Mouse (Mus musculus) heart, postnatal 0 days (tissue): Measurements from ENCODE around the gene Fnbp1. TPM values are rescaled to one million over a fixed set of nuclear protein-coding genes. Genes with fewer than 3 reads are reported as not detected.
"Not testable (repeated sequence)": the region's sequence is repeated elsewhere in the genome, so short reads cannot be mapped to it uniquely, and the experiment has no call there.

Experiments
- ATAC-seq: fragments of 200-750 bp; cut with Nextera tagmentation; 2 replicates; pipeline ENCODE4 v1.8.0; 2017; ENCODE audit warnings: low read depth, moderate number of reproducible peaks, moderate library complexity; ENCODE audit not compliant: insufficient read depth
- DNase-seq: peaks from one replicate; pipeline ENCODE4 v3.0.0-alpha.2; 2016; ENCODE audit warnings: low spot score
- H3K27ac ChIP-seq: fragments of 300-500 bp; sonication (generic); 2 replicates; pipeline ENCODE4 v1.5.1; 2014; ENCODE audit warnings: low read depth, mild to moderate bottlenecking
- H3K27me3 ChIP-seq: fragments of 300-500 bp; sonication (generic); 2 replicates; pipeline ENCODE4 v1.6.1; 2014; ENCODE audit warnings: low read length, mixed read lengths; ENCODE audit not compliant: control insufficient read depth, insufficient read depth
- H3K36me3 ChIP-seq: fragments of 300-500 bp; sonication (generic); replicated peaks from 2 replicates; pipeline ENCODE4 v1.6.1; 2014; ENCODE audit warnings: low read length, mixed read lengths; ENCODE audit not compliant: control insufficient read depth, insufficient read depth
- H3K4me1 ChIP-seq: fragments of 300-500 bp; sonication (generic); 2 replicates; pipeline ENCODE4 v1.6.1; 2014; ENCODE audit warnings: antibody characterized with exemption; ENCODE audit not compliant: control insufficient read depth, insufficient read depth
- H3K4me2 ChIP-seq: fragments of 300-500 bp; sonication (generic); 2 replicates; pipeline ENCODE4 v1.6.1; 2014; ENCODE audit warnings: low read depth, mild to moderate bottlenecking, low read length, moderate library complexity
- H3K4me3 ChIP-seq: fragments of 300-500 bp; sonication (generic); 2 replicates; pipeline ENCODE4 v1.5.1; 2014; ENCODE audit warnings: low read depth, low read length
- H3K9ac ChIP-seq: fragments of 300-500 bp; sonication (generic); replicated peaks from 2 replicates; pipeline ENCODE4 v1.6.1; 2014; ENCODE audit warnings: low read depth, low read length, mixed read lengths
- H3K9me3 ChIP-seq: fragments of 300-500 bp; sonication (generic); replicated peaks from 2 replicates; pipeline ENCODE4 v1.6.1; 2016; ENCODE audit warnings: low read length; ENCODE audit not compliant: control insufficient read depth
- CTCF ChIP-seq: IDR thresholded peaks from 2 replicates; pipeline ENCODE4 v1.5.1; 2016; ENCODE audit warnings: antibody characterized with exemption, control low read depth, low read depth
- EP300 ChIP-seq: IDR thresholded peaks from 2 replicates; pipeline ENCODE4 v1.6.1; 2016; ENCODE audit warnings: antibody characterized with exemption, low read depth
- WGBS: fragments of 180-500 bp; shearing (Covaris S2); extraction: QIAGEN DNeasy Blood & Tissue Kit; methylation state at CpG from one replicate; pipeline ENCODE4 v1.1.7; 2014; 5-methylcytosine and 5-hydroxymethylcytosine counted together
- polyA plus RNA-seq: library from polyadenylated mRNA; unstranded; fragments of >200 nt; fragmentation: Nextera tagmentation; extraction: Ambion mirVana; gene quantifications from 2 replicates; pipeline ENCODE4 v1.2.1, GENCODE M21; 2015
- total RNA-seq: library from RNA; depleted of rRNA; stranded (reverse); fragments of >200 nt; gene quantifications from 2 replicates; pipeline ENCODE4 v1.2.3, GENCODE M21; 2014; ENCODE audit warnings: low replicate concordance

The Fnbp1 gene
- total and polyA plus RNA-seq, 2 experiments from 2014 or later = 6.4 to 11.4 TPM

DNA sequence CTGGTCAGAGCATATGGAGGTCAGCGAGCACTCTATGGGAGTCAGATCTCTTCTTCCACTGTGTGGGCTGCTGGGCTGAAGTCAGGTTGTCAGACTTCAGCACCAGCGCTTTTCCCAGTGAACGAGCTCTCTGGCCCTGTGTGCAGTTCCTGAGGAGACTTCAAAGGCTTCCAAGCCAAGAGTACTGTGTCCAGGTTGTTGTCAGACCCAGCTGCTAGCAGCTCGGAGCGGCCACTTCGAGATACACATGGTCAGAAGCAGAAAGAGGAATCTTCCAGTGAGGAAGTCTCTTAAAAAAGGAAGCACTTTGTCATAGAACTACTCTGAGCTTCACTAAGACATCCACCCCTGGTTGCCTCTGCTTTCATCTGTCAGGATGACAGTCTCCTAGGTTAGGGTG is 28.4 kb upstream of the Fnbp1 start:
- H3K27me3 ChIP-seq = no peaks in the 10 kb centered on the region
- no peaks in the 10 kb centered on the region for H3K9me3 ChIP-seq
- no peak for TF ChIP-seq EP300
- TF ChIP-seq CTCF = no peak
- H3K36me3 ChIP-seq = peaks cover 76% of the 10 kb centered on the region
- no peak for ATAC-seq
- H3K4me3 ChIP-seq = no peak overlapping the region
- no peak overlapping the region for H3K9ac ChIP-seq
- peaks cover 8% of the 10 kb centered on the region for H3K4me1 ChIP-seq
- 80% methylated on average over 6 of the region's 6 CpGs for WGBS
- DNase-seq = no peak
- no peak overlapping the region for H3K4me2 ChIP-seq
- H3K27ac ChIP-seq = no peak overlapping the region

DNA sequence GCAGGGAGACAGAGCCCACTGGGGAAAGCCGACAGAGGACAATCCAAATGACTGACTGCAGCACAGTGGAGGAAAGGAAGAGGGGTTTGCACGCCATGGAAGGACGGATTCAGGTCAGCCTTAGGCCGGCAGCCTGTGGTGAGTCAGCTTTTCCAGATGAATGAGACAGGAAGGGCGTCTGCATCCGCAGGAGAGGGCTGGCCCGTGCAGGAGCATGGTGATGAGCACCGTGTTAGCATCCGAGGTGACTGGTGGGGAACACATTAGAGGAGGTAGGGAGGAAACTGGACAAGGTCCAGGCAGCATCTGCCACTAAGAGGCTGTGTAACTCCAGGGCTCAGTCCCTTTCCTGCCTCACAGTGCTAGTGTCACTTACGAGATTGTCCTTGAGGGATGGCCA is 27.2 kb upstream of the Fnbp1 start:
- H3K9me3 ChIP-seq = no peaks in the 10 kb centered on the region
- peak; percentile 57 for DNase-seq
- no peaks in the 10 kb centered on the region for H3K27me3 ChIP-seq
- H3K4me2 ChIP-seq = no peak overlapping the region
- H3K36me3 ChIP-seq = peaks cover 65% of the 10 kb centered on the region
- H3K4me3 ChIP-seq = no peak overlapping the region
- H3K9ac ChIP-seq = no peak overlapping the region
- 0 out of 2 replicates have a peak, but pooled peaks have one; percentile 67 for TF ChIP-seq EP300
- TF ChIP-seq CTCF = no peak
- peaks cover 20% of the 10 kb centered on the region for H3K4me1 ChIP-seq
- ATAC-seq = peak; percentile 68
- 52% methylated on average over 10 of the region's 10 CpGs for WGBS
- peak overlapping the region; percentile 38; the same call in 1 of the 2 replicates for H3K27ac ChIP-seq

DNA sequence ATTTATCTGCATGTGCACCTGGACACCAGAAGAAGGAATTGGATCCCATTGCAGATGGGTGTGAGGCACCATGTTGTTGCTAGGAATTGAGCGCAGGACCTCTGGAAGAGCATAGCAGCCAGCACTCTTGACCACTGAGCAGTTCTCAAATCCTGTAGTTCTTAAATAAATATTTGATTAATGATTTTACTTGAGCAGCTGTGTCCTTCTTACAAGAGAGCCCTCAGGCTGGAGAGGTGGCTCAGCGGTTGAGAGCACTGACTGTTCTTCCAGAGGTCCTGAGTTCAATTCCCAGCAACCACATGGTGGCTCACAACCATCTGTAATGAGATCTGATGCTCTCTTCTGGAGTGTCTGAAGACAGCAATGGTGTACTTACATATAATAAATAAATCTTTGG is 25.8 kb upstream of the Fnbp1 start:
- not testable (repeated sequence) for H3K27me3 ChIP-seq, H3K9ac ChIP-seq, H3K9me3 ChIP-seq, H3K4me3 ChIP-seq, H3K27ac ChIP-seq, H3K4me2 ChIP-seq, ATAC-seq, DNase-seq
- Histone ChIP-seq H3K36me3 (peaks cover 51% of the 10 kb centered on the region), H3K4me1 (peaks cover 23% of the 10 kb centered on the region)
- 85% methylated on average over 2 of the region's 2 CpGs for WGBS

DNA sequence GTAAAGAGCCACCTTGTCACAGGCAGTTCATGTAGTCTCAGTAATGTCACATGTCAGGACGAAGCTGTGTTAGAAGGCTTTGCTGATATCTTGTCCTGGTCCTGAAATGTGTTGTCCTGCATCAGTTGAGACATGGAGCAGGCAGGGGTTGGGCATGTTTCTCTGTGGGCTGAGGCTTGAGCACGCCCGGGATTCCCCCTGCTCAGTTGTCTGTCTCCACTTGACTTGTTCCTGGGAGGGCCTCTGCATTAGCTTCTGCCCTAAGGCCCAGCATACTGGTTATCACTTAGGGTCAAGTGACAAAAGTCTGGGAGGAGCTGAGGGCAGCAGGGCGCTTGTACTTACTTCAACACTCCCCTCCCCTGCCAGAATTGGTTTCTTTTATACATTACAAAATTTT is 23.7 kb upstream of the Fnbp1 start:
- WGBS = 18% methylated on average over 4 of the region's 4 CpGs

DNA sequence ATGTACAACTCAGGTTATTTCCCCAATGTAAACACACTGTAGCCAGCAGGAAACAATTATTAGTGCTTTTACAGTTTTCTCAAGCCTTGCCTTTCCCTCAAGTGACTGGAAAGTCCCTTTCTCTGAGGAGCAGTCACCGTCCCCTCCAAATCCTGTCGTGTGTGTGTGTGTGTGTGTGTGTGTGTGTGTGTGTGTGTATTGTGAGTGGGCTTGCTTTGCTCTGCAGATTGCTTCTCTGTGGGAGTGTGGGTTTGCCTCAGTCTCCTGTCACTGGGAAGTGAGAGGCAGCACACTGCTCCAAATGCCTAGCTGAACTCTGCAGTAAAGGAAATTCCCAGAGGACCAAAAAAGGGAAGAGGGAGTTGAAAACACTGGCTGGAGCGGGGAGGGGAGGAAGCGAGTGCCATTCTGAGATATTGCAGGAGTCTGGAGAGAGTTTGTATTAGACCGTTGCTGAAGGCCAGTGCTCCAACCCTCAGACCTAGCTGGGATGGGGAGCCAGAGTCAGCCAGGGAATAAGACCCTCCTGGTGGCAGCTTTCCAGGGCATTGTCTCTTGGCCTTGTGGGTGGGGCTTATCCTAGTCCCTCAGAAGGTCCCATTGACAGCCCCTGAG is 23.1 kb upstream of the Fnbp1 start:
- DNase-seq = peak; percentile 88
- no peak overlapping the region for H3K9ac ChIP-seq

More for the DNA sequence above, 23.7 kb upstream of the Fnbp1 start:
- Histone ChIP-seq H3K4me1 (peaks cover 23% of the 10 kb centered on the region), H3K4me2 (no peak overlapping the region), H3K9ac (no peak overlapping the region), H3K36me3 (peaks cover 31% of the 10 kb centered on the region), H3K27me3 (no peaks in the 10 kb centered on the region), H3K4me3 (no peak overlapping the region), H3K27ac (peak overlapping the region; percentile 82), H3K9me3 (no peaks in the 10 kb centered on the region)
- peak; percentile 12; the same call in 1 of the 2 replicates for ATAC-seq
- TF ChIP-seq EP300 = no peak
- no peak for TF ChIP-seq CTCF
- no peak for DNase-seq

More for the DNA sequence above, 23.1 kb upstream of the Fnbp1 start:
- Histone ChIP-seq H3K27ac (peak overlapping the region; percentile 82), H3K9me3 (no peaks in the 10 kb centered on the region), H3K4me1 (peaks cover 23% of the 10 kb centered on the region), H3K4me2 (peak overlapping the region; percentile 7; the same call in 1 of the 2 replicates), H3K27me3 (no peaks in the 10 kb centered on the region), H3K36me3 (peaks cover 27% of the 10 kb centered on the region), H3K4me3 (no peak overlapping the region)
- ATAC-seq = peak; percentile 76
- WGBS = 9% methylated on average over 5 of the region's 5 CpGs
- TF ChIP-seq EP300 (no peak), CTCF (no peak)
